Mouse (Mus musculus) hindbrain, embryonic 13.5 days (tissue): ENCODE data around the gene Fis1. TPM values are rescaled to one million over a fixed set of nuclear protein-coding genes. Genes with fewer than 3 reads are reported as not detected.
"Not testable (repeated sequence)": the region's sequence is repeated elsewhere in the genome, so short reads cannot be mapped to it uniquely, and the experiment has no call there.

ENCODE experiments used
- ATAC-seq: fragments of 200-750 bp; cut with Nextera tagmentation; 2 replicates; pipeline ENCODE4 v1.8.0; 2017; ENCODE audit warnings: moderate TSS enrichment; ENCODE audit not compliant: low FRiP score
- H3K27ac ChIP-seq: fragments of 300-500 bp; sonication (generic); 2 replicates; pipeline ENCODE4 v1.5.1; 2015; ENCODE audit warnings: inconsistent platforms, mild to moderate bottlenecking, moderate library complexity
- H3K27me3 ChIP-seq: fragments of 300-500 bp; sonication (generic); 2 replicates; pipeline ENCODE4 v1.6.1; 2015; ENCODE audit warnings: mild to moderate bottlenecking, inconsistent platforms
- H3K36me3 ChIP-seq: fragments of 300-500 bp; sonication (generic); 2 replicates; pipeline ENCODE4 v1.6.1; 2015; ENCODE audit warnings: mild to moderate bottlenecking, inconsistent platforms
- H3K4me1 ChIP-seq: fragments of 300-500 bp; sonication (generic); replicated peaks from 2 replicates; pipeline ENCODE4 v1.6.1; 2015; ENCODE audit warnings: inconsistent platforms
- H3K4me2 ChIP-seq: fragments of 300-500 bp; sonication (generic); 2 replicates; pipeline ENCODE4 v1.6.1; 2015; ENCODE audit warnings: inconsistent platforms, mild to moderate bottlenecking, moderate library complexity
- H3K4me3 ChIP-seq: fragments of 300-500 bp; sonication (generic); 2 replicates; pipeline ENCODE4 v1.5.1; 2015; ENCODE audit warnings: mild to moderate bottlenecking, inconsistent platforms
- H3K9ac ChIP-seq: fragments of 300-500 bp; sonication (generic); 2 replicates; pipeline ENCODE4 v1.6.1; 2015; ENCODE audit warnings: mild to moderate bottlenecking, inconsistent platforms
- H3K9me3 ChIP-seq: fragments of 300-500 bp; sonication (generic); 2 replicates; pipeline ENCODE4 v1.6.1; 2016; ENCODE audit warnings: inconsistent platforms
- WGBS: fragments of 180-500 bp; shearing (Covaris S2); methylation state at CpG from one replicate; pipeline ENCODE4 v1.1.7; 2015; 5-methylcytosine and 5-hydroxymethylcytosine counted together
- polyA plus RNA-seq: library from polyadenylated mRNA; unstranded; fragments of >200 nt; fragmentation: Nextera tagmentation; extraction: Ambion mirVana; gene quantifications from 2 replicates; pipeline ENCODE4 v1.2.1, GENCODE M21; 2015

Fis1 gene
- polyA plus RNA-seq, 1 experiment from 2014 or later = 398 TPM

DNA sequence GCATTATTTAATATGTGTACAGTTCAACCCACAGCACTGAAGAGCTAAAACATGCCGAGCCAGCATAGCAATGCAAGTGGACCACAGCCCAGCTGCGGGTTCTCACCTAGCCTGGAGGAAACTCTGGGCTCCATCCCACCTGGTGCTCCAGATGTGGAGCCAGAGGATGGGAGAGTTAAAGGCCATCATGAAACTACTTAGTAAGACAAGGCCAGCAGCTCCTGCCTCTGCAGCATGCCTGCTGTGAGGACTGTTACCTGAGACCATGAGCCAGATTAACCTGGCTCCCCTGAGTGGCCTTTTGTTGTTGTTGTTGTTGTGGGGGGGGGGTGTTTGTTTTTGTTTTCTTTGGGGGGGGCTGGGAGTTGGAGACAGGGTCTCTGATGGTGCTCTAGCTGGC is 9.7 kb upstream of the Fis1 start:
- H3K4me1 ChIP-seq = no peaks in the 10 kb centered on the region
- no peak for ATAC-seq
- 81% methylated on average over 2 of the region's 2 CpGs for WGBS
- H3K27me3 ChIP-seq = no peaks in the 10 kb centered on the region
- H3K4me2 ChIP-seq = no peak overlapping the region
- H3K4me3 ChIP-seq = no peak overlapping the region
- H3K9ac ChIP-seq = no peak overlapping the region
- H3K36me3 ChIP-seq = no peaks in the 10 kb centered on the region
- no peak overlapping the region for H3K27ac ChIP-seq
- no peaks in the 10 kb centered on the region for H3K9me3 ChIP-seq

DNA sequence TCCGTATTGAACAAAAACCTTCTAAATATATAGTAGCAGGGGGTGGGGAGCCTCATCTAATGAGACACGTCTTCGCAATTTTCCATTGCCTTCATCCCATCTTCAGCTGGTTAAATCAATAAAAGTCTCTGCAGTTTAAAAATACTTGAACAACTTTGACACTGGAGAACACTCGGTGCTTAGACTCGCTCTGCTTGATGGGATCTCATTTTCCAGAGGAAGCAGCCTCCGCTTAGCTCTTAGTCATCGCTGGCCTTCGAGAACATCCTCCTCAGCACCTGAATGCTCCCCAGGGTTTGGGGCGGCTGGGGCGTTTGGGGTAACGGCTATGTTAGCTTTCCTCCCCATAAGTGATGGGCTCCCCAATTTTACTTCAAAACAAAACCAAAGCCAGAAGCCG is 8.0 kb upstream of the Fis1 start:
- no peaks in the 10 kb centered on the region for H3K36me3 ChIP-seq
- no peaks in the 10 kb centered on the region for H3K9me3 ChIP-seq
- no peak overlapping the region for H3K4me2 ChIP-seq
- H3K27me3 ChIP-seq = no peaks in the 10 kb centered on the region
- no peaks in the 10 kb centered on the region for H3K4me1 ChIP-seq
- WGBS = 80% methylated on average over 12 of the region's 12 CpGs
- ATAC-seq = no peak
- no peak overlapping the region for H3K4me3 ChIP-seq
- no peak overlapping the region for H3K27ac ChIP-seq
- H3K9ac ChIP-seq = no peak overlapping the region

DNA sequence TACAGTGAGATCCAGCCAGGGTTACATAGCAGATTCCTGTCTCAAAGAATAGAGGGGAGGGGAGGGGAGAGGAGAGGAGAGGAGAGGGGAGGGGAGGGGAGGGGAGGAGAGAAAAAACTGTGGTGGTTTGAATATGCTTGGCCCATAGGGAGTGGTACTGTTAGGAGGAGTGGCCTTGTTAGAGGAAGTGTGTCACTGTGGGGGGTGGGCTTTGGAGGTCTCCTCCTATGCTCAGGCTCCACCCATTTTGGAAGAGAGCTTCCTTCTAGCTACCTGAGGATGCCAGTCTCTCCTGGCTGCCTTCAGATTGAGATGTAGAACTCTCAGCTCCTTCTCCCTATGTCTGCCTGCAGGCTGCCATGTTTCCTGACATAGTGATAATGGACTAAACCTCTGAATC is 5.2 kb upstream of the Fis1 start:
- H3K36me3 ChIP-seq = no peaks in the 10 kb centered on the region
- H3K4me1 ChIP-seq = peaks cover 5% of the 10 kb centered on the region; the same call in 1 of the 2 replicates
- H3K27ac ChIP-seq = no peak overlapping the region
- H3K4me2 ChIP-seq = no peak overlapping the region
- no peaks in the 10 kb centered on the region for H3K27me3 ChIP-seq
- no peak for ATAC-seq
- no peaks in the 10 kb centered on the region for H3K9me3 ChIP-seq
- no peak overlapping the region for H3K4me3 ChIP-seq
- H3K9ac ChIP-seq = no peak overlapping the region

DNA sequence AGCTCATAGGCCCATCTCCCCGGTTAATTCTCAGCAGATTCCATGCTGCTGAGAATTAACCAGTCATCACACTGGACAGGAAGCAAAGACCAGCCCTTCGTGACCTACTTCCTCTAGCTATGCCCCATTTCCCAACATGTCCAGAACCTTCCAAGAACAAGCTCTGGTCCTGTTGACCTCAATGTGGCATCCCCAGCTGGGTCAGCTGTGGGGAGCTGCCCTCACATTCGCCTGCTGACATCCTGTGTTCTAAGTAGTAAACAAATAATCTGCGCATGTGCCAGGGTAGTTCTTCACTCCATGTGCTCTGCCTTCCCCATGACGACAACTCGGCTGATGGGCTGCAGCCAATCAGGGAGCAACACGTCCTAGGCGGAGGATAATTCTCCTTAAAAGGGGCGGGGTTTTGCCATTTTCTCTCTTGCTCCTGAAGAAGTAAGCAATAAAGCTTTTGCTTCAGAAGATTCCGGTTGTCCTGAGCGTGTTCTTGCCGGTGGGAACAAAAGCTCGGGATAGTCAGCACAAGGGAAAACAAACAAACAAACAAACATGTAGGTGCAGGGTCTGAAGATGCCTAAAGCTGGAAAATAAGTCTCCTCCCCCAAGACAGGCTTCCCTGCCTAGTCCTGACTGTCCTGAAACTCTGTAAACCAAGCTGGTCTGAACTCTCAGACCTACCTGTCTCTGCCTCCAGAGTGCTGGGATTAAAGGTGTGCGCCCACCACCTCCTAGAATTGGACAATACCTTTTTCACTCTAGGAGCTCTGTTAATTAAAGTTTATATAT is 3.3 kb upstream of the Fis1 start:
- not testable (repeated sequence) for H3K4me3 ChIP-seq, H3K4me2 ChIP-seq, ATAC-seq, H3K9me3 ChIP-seq, H3K9ac ChIP-seq, H3K27me3 ChIP-seq, H3K27ac ChIP-seq, H3K36me3 ChIP-seq
- peaks cover 17% of the 10 kb centered on the region for H3K4me1 ChIP-seq
- 83% methylated on average over 14 of the region's 14 CpGs for WGBS

DNA sequence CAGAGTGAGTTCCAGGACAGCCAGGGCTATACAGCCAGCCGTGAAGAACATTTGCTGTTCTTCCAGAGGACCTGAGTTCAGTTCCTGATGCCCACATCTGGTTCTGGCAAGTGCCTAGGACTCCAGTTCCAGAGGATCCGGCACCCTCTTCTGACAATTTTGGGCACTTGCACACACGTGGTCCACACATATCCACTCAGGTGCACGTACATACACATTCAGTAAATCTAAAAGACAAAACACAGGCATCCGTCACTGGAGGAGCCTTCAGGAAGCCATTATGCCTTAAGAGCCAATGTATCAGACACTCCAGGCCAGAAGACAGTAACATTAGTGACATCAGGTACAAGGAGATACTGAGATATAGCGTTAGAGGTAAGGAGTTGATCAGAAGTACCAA is 2.6 kb upstream of the Fis1 start:
- Histone ChIP-seq H3K4me3 (no peak overlapping the region), H3K9ac (no peak overlapping the region; the same call in 1 of the 2 replicates), H3K27ac (no peak overlapping the region), H3K4me1 (peaks cover 25% of the 10 kb centered on the region), H3K4me2 (no peak overlapping the region), H3K36me3 (no peaks in the 10 kb centered on the region), H3K9me3 (no peaks in the 10 kb centered on the region), H3K27me3 (no peaks in the 10 kb centered on the region)
- 91% methylated on average over 6 of the region's 6 CpGs for WGBS
- ATAC-seq = no peak

DNA sequence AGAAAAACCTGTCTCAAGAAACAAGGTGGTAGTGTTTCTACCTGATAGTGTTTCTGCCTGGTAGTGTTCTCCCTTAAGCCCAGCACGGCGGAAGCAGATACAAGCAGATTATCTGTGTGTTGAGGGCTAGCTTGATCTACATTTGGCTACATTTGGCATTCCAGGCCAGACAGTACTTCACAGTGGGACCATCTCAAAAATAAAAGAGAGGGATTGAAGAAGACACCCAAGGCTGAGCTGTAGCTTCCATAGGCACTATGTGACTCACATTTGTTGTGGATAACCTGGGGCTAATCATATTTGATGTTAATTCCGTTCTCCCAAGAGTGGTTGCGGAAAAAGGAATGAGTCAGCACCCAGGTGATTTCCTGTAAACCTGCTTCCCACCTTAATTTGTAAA is 922 bp upstream of the Fis1 start:
- Histone ChIP-seq H3K27ac (no peak overlapping the region), H3K9ac (no peak overlapping the region), H3K4me1 (peaks cover 34% of the 10 kb centered on the region), H3K4me3 (no peak overlapping the region), H3K9me3 (no peaks in the 10 kb centered on the region), H3K4me2 (peak overlapping the region; percentile 79; the same call in 1 of the 2 replicates), H3K36me3 (peaks cover 6% of the 10 kb centered on the region), H3K27me3 (no peaks in the 10 kb centered on the region)
- ATAC-seq = no peak
- WGBS = 81% methylated on average over 4 of the region's 4 CpGs

DNA sequence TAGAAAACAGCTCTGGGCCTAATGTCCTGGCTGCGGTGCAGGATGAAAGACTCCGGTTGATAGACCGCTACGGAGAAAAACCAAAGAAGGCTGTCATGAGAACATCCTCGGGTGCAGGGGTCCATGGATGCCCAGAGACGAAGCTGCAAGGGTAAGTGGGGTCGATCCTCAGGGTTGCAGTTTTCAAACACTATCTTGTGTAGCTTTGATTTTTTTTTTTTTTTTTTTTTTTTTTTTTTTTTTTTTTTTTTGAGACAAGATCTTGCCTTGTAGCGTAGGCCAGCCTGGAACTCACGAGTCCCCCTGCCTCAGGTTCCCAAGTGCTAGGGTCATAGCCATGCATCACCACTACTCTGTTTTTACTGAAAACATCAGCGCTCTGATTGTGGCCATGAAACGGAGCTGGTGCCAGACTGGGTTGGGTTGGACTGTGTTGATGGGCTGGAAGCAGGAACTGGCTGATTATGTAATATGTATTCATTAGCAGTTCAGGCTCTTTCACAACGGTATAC is 421 bp downstream of the Fis1 start:
- Histone ChIP-seq H3K4me1 (peaks cover 36% of the 10 kb centered on the region), H3K4me3 (peak overlapping the region; percentile 75), H3K27me3 (no peaks in the 10 kb centered on the region), H3K36me3 (peaks cover 14% of the 10 kb centered on the region), H3K9me3 (no peaks in the 10 kb centered on the region), H3K27ac (peak overlapping the region; percentile 85), H3K9ac (peak overlapping the region; percentile 87), H3K4me2 (peak overlapping the region; percentile 79)
- WGBS = 3% methylated on average over 12 of the region's 12 CpGs
- ATAC-seq = no peak; the same call in 1 of the 2 replicates

DNA sequence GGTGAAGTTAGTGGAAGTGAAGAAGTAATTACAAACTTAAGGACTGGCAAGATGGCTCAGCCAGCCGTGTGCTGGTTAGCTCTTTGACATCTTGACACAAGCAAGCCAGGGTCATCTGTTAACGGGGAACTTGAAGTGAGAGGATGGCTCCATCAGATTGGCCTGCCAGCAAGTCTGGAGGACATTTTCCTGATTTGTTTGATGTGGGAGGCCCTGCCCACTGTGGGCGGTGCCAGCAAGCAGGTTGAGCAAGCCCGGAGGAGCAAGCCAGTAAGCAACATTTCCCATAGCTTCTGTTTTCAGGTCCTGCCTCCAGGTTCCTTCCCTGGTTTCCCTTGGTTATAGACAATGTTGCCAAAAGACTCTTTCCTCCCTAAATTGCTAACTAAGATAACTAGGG is 2.5 kb downstream of the Fis1 start:
- H3K9ac ChIP-seq = no peak overlapping the region; the same call in 1 of the 2 replicates
- H3K9me3 ChIP-seq = no peaks in the 10 kb centered on the region
- ATAC-seq = no peak
- WGBS = 85% methylated on average over 4 of the region's 4 CpGs
- no peak overlapping the region for H3K27ac ChIP-seq
- H3K4me1 ChIP-seq = peaks cover 43% of the 10 kb centered on the region
- no peak overlapping the region for H3K4me3 ChIP-seq
- H3K27me3 ChIP-seq = no peaks in the 10 kb centered on the region
- no peak overlapping the region for H3K4me2 ChIP-seq
- H3K36me3 ChIP-seq = peaks cover 17% of the 10 kb centered on the region

DNA sequence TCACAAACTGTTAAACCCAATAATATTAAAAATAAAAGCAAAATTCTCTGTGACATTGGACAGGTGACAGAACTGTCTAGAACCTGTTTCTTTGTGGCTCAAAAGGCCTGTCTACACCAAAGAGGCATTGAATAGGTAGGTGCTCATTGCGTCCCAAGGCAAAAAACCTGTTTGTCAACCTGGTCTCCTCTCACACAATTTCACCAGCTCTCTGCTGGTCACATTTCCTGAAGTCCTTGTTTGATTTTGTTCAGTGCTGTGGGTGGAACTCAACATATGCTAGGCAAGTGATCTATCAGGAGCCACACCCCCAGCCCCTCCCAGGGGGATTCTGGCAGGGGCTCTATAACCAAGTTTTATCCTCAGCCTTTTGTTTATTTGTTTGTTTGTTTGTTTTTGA is 4.2 kb downstream of the Fis1 start:
- 92% methylated on average over 1 of the region's 1 CpGs for WGBS
- no peak overlapping the region for H3K27ac ChIP-seq
- H3K9me3 ChIP-seq = no peaks in the 10 kb centered on the region
- no peak overlapping the region for H3K4me3 ChIP-seq
- no peak overlapping the region for H3K9ac ChIP-seq
- no peaks in the 10 kb centered on the region for H3K27me3 ChIP-seq
- ATAC-seq = no peak
- peaks cover 17% of the 10 kb centered on the region for H3K36me3 ChIP-seq
- H3K4me1 ChIP-seq = peaks cover 54% of the 10 kb centered on the region
- no peak overlapping the region for H3K4me2 ChIP-seq

DNA sequence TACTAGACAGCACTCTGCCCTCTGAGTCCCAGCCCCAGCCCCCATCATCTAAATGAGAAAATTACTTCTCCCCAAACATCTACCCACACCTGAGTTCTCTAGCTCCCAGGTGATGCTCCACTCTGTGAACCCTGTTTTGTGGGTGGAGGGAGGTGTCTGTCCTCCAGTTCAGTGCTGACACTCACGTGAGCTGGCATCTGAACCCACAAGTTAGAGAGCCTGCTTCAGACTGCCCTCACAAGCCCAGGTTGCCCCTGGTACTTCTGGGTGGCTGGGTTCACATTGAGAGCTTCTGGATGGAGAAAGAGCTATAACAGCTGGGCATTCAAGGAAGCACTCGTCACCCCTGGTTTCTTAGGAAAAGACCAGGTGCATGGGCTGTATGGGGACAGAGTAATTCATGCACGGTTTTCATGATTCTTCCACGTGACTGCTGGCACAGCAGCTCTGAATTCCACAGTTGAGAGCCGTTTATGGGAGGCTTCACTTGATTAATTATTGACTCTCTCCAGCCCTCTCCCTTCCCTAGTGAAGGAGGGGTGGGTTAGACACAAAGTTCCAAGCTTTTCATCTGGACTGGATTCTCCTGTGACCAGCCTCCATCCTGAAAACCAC is 6.0 kb downstream of the Fis1 start:
- 56% methylated on average over 5 of the region's 5 CpGs for WGBS
- H3K27me3 ChIP-seq = no peaks in the 10 kb centered on the region
- no peak overlapping the region for H3K4me3 ChIP-seq
- ATAC-seq = no peak
- peak overlapping the region; percentile 1; the same call in 1 of the 2 replicates for H3K9ac ChIP-seq
- no peaks in the 10 kb centered on the region for H3K9me3 ChIP-seq
- peaks cover 54% of the 10 kb centered on the region for H3K4me1 ChIP-seq
- no peak overlapping the region for H3K4me2 ChIP-seq
- H3K36me3 ChIP-seq = peaks cover 27% of the 10 kb centered on the region
- H3K27ac ChIP-seq = no peak overlapping the region

DNA sequence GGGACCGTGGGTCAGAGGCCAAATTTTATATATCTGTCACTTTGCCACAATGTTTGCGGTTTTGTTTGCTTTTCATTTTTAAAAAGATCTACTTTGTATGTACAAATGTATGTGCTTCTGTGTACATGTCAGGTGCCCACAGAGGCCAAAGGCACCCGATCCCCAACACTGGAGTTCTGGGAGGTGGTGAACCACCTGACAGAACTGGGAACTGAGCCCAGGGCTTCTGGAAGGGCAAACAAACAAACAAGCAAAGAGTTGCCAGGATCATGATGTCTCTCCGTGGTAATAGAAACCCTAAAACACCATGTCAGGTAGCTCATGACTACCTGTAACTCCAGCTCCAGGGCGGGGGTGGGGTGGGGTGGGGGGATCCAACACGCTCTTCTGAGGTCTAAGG is 7.0 kb downstream of the Fis1 start:
- Histone ChIP-seq H3K4me2 (no peak overlapping the region), H3K4me1 (peaks cover 45% of the 10 kb centered on the region), H3K4me3 (no peak overlapping the region), H3K27me3 (no peaks in the 10 kb centered on the region), H3K27ac (no peak overlapping the region), H3K9ac (no peak overlapping the region), H3K36me3 (peaks cover 36% of the 10 kb centered on the region), H3K9me3 (no peaks in the 10 kb centered on the region)
- ATAC-seq = no peak
- 95% methylated on average over 6 of the region's 6 CpGs for WGBS

DNA sequence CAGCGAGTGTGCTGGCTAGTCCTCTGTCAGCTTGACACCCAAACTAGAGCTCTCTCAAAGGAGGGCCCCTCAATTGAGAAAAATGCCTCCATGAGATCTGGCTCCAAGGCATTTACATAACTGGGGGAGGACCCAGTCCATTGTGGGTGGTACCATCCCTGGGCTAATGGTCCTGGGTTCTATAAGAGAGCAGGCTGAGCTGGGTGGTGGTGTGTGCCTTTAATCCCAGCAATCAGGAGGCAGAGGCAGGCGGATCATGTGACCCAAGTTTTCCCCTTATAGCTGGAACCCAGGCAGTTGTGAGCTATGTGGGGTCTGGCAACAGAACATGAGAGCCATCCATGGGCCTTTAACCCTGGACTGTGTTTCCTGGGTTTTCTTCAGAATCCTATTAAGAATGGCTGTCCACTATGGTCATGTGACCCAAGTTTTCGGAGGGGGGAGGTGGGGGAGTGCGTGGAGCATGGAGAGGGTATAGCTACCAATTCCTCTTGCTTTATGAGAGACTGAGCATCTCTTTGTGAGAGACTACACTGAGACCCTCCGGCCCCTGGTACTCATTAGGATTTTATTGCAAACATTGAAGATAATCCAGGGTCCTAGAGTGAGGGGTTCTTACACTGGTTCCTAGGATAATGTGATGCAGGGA is 8.4 kb downstream of the Fis1 start:
- H3K4me2 ChIP-seq = peak overlapping the region; percentile 82
- peak; percentile 15; the same call in 1 of the 2 replicates for ATAC-seq
- no peaks in the 10 kb centered on the region for H3K27me3 ChIP-seq
- peak overlapping the region; percentile 86 for H3K9ac ChIP-seq
- no peaks in the 10 kb centered on the region for H3K9me3 ChIP-seq
- peaks cover 50% of the 10 kb centered on the region for H3K36me3 ChIP-seq
- H3K4me3 ChIP-seq = peak overlapping the region; percentile 68
- H3K27ac ChIP-seq = peak overlapping the region; percentile 93
- WGBS = 19% methylated on average over 5 of the region's 5 CpGs
- peaks cover 35% of the 10 kb centered on the region for H3K4me1 ChIP-seq
